16 mouse cellular contexts compared by ENCODE assay signal in the genomic region with DNA sequence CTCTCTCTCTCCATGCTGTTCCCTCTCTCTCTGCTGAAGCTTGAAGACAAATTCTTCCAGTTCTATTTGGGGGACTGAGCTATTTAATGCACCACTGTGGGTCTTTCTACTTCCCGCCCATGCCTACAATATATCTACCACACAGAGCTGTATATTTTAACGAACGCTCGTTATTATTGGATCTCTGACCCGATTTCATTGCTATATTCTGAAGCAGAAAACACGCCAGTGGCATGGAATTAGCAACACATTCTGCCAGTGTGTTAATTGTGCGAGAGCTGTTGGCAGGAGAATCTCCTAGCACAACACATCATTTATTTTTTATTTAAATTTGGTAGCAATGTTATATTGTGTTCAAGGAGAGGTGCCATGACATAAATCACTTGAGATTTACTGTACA.
A peak's percentile ranks its signal among the peaks of the same experiment; 100 is the strongest.
DNase-seq lines count a peak whose midpoint lies in the region; ATAC-seq and TF ChIP-seq lines count a peak whose summit lies in the region.
"Had no signal": no experiment of that assay in that cellular context is flagged by ENCODE, and none has a peak within 500 bp of the region (broad histone marks: within the 10 kb centered on the region; RNA-seq: fewer than 3 reads in every experiment).

No protein-coding gene starts in this region.

- H3K27me3 ChIP-seq in hindbrain, embryonic 12.5 days: no peaks in the 10 kb centered on the region
- no peaks in the 10 kb centered on the region for H3K27me3 ChIP-seq in hindbrain, embryonic 16.5 days (replicated peaks; ENCODE audit: control insufficient read depth, insufficient read depth, low read length)
- no peaks in the 10 kb centered on the region for H3K27me3 ChIP-seq in neural tube, embryonic 13.5 days
- H3K27me3 ChIP-seq in lung, postnatal 0 days (replicated peaks; ENCODE audit: insufficient read depth, low read length): no peaks in the 10 kb centered on the region
- H3K27me3 ChIP-seq: embryonic facial prominence, embryonic 15.5 days; limb, embryonic 15.5 days; lung, embryonic 15.5 days had no signal

- peaks cover 16% of the 10 kb centered on the region for H3K4me1 ChIP-seq in hindbrain, embryonic 12.5 days
- peaks cover 11% of the 10 kb centered on the region for H3K4me1 ChIP-seq in hindbrain, embryonic 16.5 days (ENCODE audit: control insufficient read depth, insufficient read depth, low read depth, low read length)
- H3K4me1 ChIP-seq in neural tube, embryonic 13.5 days (replicated peaks): peaks cover 33% of the 10 kb centered on the region
- H3K4me1 ChIP-seq in lung, postnatal 0 days (ENCODE audit: insufficient read depth, low read depth, low read length): no peaks in the 10 kb centered on the region
- H3K4me1 ChIP-seq: embryonic facial prominence, embryonic 15.5 days; limb, embryonic 15.5 days; lung, embryonic 15.5 days had no signal

- no peak for TF ChIP-seq CTCF in lung, postnatal 0 days (IDR thresholded peaks at IDR 0.05)

- H3K4me3 ChIP-seq in hindbrain, embryonic 12.5 days: no peak overlapping the region
- no peak overlapping the region for H3K4me3 ChIP-seq in hindbrain, embryonic 16.5 days (ENCODE audit: low read length)
- no peak overlapping the region for H3K4me3 ChIP-seq in neural tube, embryonic 13.5 days
- no peak overlapping the region for H3K4me3 ChIP-seq in lung, postnatal 0 days (ENCODE audit: low read depth, low read length)
- H3K4me3 ChIP-seq: embryonic facial prominence, embryonic 15.5 days; heart, embryonic 10.5 days; limb, embryonic 15.5 days; lung, embryonic 15.5 days had no signal

- TF ChIP-seq EP300 in lung, postnatal 0 days (IDR thresholded peaks at IDR 0.05): no peak

- 88% methylated on average over 7 of the region's 7 CpGs for WGBS in hindbrain, embryonic 12.5 days
- WGBS in hindbrain, embryonic 16.5 days: 62% methylated on average over 7 of the region's 7 CpGs
- 72% methylated on average over 7 of the region's 7 CpGs for WGBS in neural tube, embryonic 13.5 days
- 83% methylated on average over 7 of the region's 7 CpGs for WGBS in lung, postnatal 0 days

- no peak overlapping the region for H3K4me2 ChIP-seq in hindbrain, embryonic 12.5 days (replicated peaks)
- H3K4me2 ChIP-seq in hindbrain, embryonic 16.5 days (ENCODE audit: low read length): no peak overlapping the region
- H3K4me2 ChIP-seq in neural tube, embryonic 13.5 days: no peak overlapping the region
- no peak overlapping the region for H3K4me2 ChIP-seq in lung, postnatal 0 days (replicated peaks; ENCODE audit: low read depth, low read length)
- H3K4me2 ChIP-seq: embryonic facial prominence, embryonic 15.5 days; limb, embryonic 15.5 days; lung, embryonic 15.5 days had no signal

- ATAC-seq in hindbrain, embryonic 12.5 days (ENCODE audit: low FRiP score): no peak
- ATAC-seq in hindbrain, embryonic 16.5 days: no peak
- no peak for ATAC-seq in neural tube, embryonic 13.5 days (ENCODE audit: low read depth)
- no peak for ATAC-seq in lung, postnatal 0 days

- H3K27ac ChIP-seq in hindbrain, embryonic 12.5 days: 0 out of 2 replicates have a peak overlapping the region, but pooled peaks have one; percentile 74
- no peak overlapping the region for H3K27ac ChIP-seq in hindbrain, embryonic 16.5 days (ENCODE audit: low read depth, low read length)
- peak overlapping the region; percentile 79 for H3K27ac ChIP-seq in neural tube, embryonic 13.5 days (replicated peaks)
- H3K27ac ChIP-seq in lung, postnatal 0 days (ENCODE audit: low read length): no peak overlapping the region
- H3K27ac ChIP-seq: embryonic facial prominence, embryonic 15.5 days; heart, embryonic 10.5 days; limb, embryonic 15.5 days; lung, embryonic 15.5 days had no signal

- H3K9me3 ChIP-seq in hindbrain, embryonic 12.5 days (replicated peaks): no peaks in the 10 kb centered on the region
- H3K9me3 ChIP-seq in hindbrain, embryonic 16.5 days (ENCODE audit: control insufficient read depth, low read length): no peaks in the 10 kb centered on the region
- H3K9me3 ChIP-seq in neural tube, embryonic 13.5 days: peaks cover 4% of the 10 kb centered on the region; the same call in 1 of the 2 replicates
- no peaks in the 10 kb centered on the region for H3K9me3 ChIP-seq in lung, postnatal 0 days (ENCODE audit: low read length)
- H3K9me3 ChIP-seq: embryonic facial prominence, embryonic 15.5 days; heart, embryonic 10.5 days; limb, embryonic 15.5 days; lung, embryonic 15.5 days had no signal

- DNase-seq in neural tube, embryonic 10.5 days (ENCODE audit: extremely low spot score, low spot score): no peak
- DNase-seq in left cerebral cortex, adult 9 months (ENCODE audit: low spot score in 2 of 2): peak; percentile 61 to 65
- DNase-seq in telencephalon, adult 2 months (ENCODE audit: low read depth, low spot score): peak; percentile 86
- DNase-seq in lung, postnatal 0 days (ENCODE audit: low spot score): no peak
- DNase-seq in kidney, adult 18-20 months: no peak
- DNase-seq: cerebellum, adult 11-12 months; gastrocnemius, postnatal 14 days; heart, postnatal 4 days; kidney, adult 8-10 months had no signal

- H3K36me3 ChIP-seq in hindbrain, embryonic 12.5 days: no peaks in the 10 kb centered on the region
- no peaks in the 10 kb centered on the region for H3K36me3 ChIP-seq in hindbrain, embryonic 16.5 days (ENCODE audit: control insufficient read depth, insufficient read depth, low read length)
- no peaks in the 10 kb centered on the region for H3K36me3 ChIP-seq in neural tube, embryonic 13.5 days
- no peaks in the 10 kb centered on the region for H3K36me3 ChIP-seq in lung, postnatal 0 days (ENCODE audit: insufficient read depth, low read length)
- H3K36me3 ChIP-seq: embryonic facial prominence, embryonic 15.5 days; heart, embryonic 10.5 days; limb, embryonic 15.5 days; lung, embryonic 15.5 days had no signal

- no peak overlapping the region for H3K9ac ChIP-seq in hindbrain, embryonic 12.5 days
- H3K9ac ChIP-seq in hindbrain, embryonic 16.5 days (ENCODE audit: low read depth, low read length): no peak overlapping the region
- H3K9ac ChIP-seq in neural tube, embryonic 13.5 days: no peak overlapping the region
- H3K9ac ChIP-seq in lung, postnatal 0 days (replicated peaks; ENCODE audit: low read depth): no peak overlapping the region
- H3K9ac ChIP-seq: embryonic facial prominence, embryonic 15.5 days; limb, embryonic 15.5 days; lung, embryonic 15.5 days had no signal

Comparison
In these comparisons a context has a peak if more than half of its experiments do, and no peak if none do; other contexts are left out.
1. H3K27ac ChIP-seq: peak in hindbrain, embryonic 12.5 days (single experiment) and neural tube, embryonic 13.5 days (single experiment); none in hindbrain, embryonic 16.5 days (single experiment) and lung, postnatal 0 days (single experiment).
2. DNase-seq: peak in left cerebral cortex, adult 9 months (2 of 2) and telencephalon, adult 2 months (single experiment); none in neural tube, embryonic 10.5 days (single experiment), lung, postnatal 0 days (single experiment) and kidney, adult 18-20 months (single experiment).